Mouse (Mus musculus) liver, embryonic 12.5 days (tissue): Measurements from ENCODE around the gene Fosl2. TPM values are rescaled to one million over a fixed set of nuclear protein-coding genes. Genes with fewer than 3 reads are reported as not detected.

Experiments
- ATAC-seq: fragments of 200-750 bp; cut with Nextera tagmentation; 2 replicates; pipeline ENCODE4 v1.8.0; 2017; ENCODE audit warnings: moderate number of reproducible peaks, mild to moderate bottlenecking, moderate library complexity
- H3K27ac ChIP-seq: fragments of 300-500 bp; sonication (generic); 2 replicates; pipeline ENCODE4 v1.5.1; 2016; ENCODE audit warnings: mild to moderate bottlenecking
- H3K27me3 ChIP-seq: fragments of 300-500 bp; sonication (generic); replicated peaks from 2 replicates; pipeline ENCODE4 v1.6.1; 2016; ENCODE audit warnings: mild to moderate bottlenecking, moderate library complexity
- H3K36me3 ChIP-seq: fragments of 300-500 bp; sonication (generic); 2 replicates; pipeline ENCODE4 v1.6.1; 2016; ENCODE audit warnings: mild to moderate bottlenecking, moderate library complexity
- H3K4me1 ChIP-seq: fragments of 300-500 bp; sonication (generic); 2 replicates; pipeline ENCODE4 v1.6.1; 2016
- H3K4me2 ChIP-seq: fragments of 300-500 bp; sonication (generic); 2 replicates; pipeline ENCODE4 v1.6.1; 2016; ENCODE audit warnings: mild to moderate bottlenecking, moderate library complexity
- H3K4me3 ChIP-seq: fragments of 300-500 bp; sonication (generic); 2 replicates; pipeline ENCODE4 v1.5.1; 2016; ENCODE audit warnings: mild to moderate bottlenecking, moderate library complexity
- H3K9ac ChIP-seq: fragments of 300-500 bp; sonication (generic); 2 replicates; pipeline ENCODE4 v1.6.1; 2016; ENCODE audit warnings: mild to moderate bottlenecking, moderate library complexity
- H3K9me3 ChIP-seq: fragments of 300-500 bp; sonication (generic); replicated peaks from 2 replicates; pipeline ENCODE4 v1.6.1; 2016; ENCODE audit warnings: mild to moderate bottlenecking, moderate library complexity
- WGBS: fragments of 180-500 bp; shearing (Covaris S2); methylation state at CpG from one replicate; pipeline ENCODE4 v1.1.7; 2016; ENCODE audit not compliant: insufficient replicate concordance; 5-methylcytosine and 5-hydroxymethylcytosine counted together
- polyA plus RNA-seq: library from polyadenylated mRNA; unstranded; fragments of >200 nt; fragmentation: Nextera tagmentation; extraction: Ambion mirVana; gene quantifications from 2 replicates; pipeline ENCODE4 v1.2.1, GENCODE M21; 2016

Fosl2 gene
- polyA plus RNA-seq, 1 experiment from 2014 or later, result 0.73 TPM

GRCm38 (mm10) chr5:32136301-32136863, 781 bp downstream of the Fosl2 start:
- H3K9ac ChIP-seq, result peak overlapping the region; percentile 66
- WGBS, result under 1% methylated on average over 63 of the region's 63 CpGs
- H3K27me3 ChIP-seq, result peaks cover 79% of the 10 kb centered on the region
- peak overlapping the region; percentile 79 for H3K27ac ChIP-seq
- peak overlapping the region; percentile 78 for H3K4me2 ChIP-seq
- H3K9me3 ChIP-seq, result no peaks in the 10 kb centered on the region
- no peak for ATAC-seq
- peak overlapping the region; percentile 63 for H3K4me3 ChIP-seq
- H3K36me3 ChIP-seq, result no peaks in the 10 kb centered on the region
- peaks cover 25% of the 10 kb centered on the region for H3K4me1 ChIP-seq

GRCm38 (mm10) chr5:32137106-32137522, 1.5 kb downstream of the Fosl2 start:
- Histone ChIP-seq H3K9ac (peak overlapping the region; percentile 66; the same call in 1 of the 2 replicates), H3K4me1 (peaks cover 25% of the 10 kb centered on the region), H3K27me3 (peaks cover 71% of the 10 kb centered on the region), H3K4me3 (peak overlapping the region; percentile 63), H3K4me2 (peak overlapping the region; percentile 78), H3K9me3 (no peaks in the 10 kb centered on the region), H3K36me3 (no peaks in the 10 kb centered on the region), H3K27ac (no peak overlapping the region)
- WGBS, result 2% methylated on average over 12 of the region's 12 CpGs
- ATAC-seq, result no peak

GRCm38 (mm10) chr5:32138446-32139195, 3.0 kb downstream of the Fosl2 start:
- peaks cover 56% of the 10 kb centered on the region for H3K27me3 ChIP-seq
- peak overlapping the region; percentile 63; the same call in 1 of the 2 replicates for H3K4me3 ChIP-seq
- WGBS, result 44% methylated on average over 10 of the region's 10 CpGs
- no peak for ATAC-seq
- H3K4me2 ChIP-seq, result peak overlapping the region; percentile 78
- no peak overlapping the region for H3K9ac ChIP-seq
- peak overlapping the region; percentile 41; the same call in 1 of the 2 replicates for H3K27ac ChIP-seq
- H3K4me1 ChIP-seq, result peaks cover 17% of the 10 kb centered on the region
- no peaks in the 10 kb centered on the region for H3K36me3 ChIP-seq
- H3K9me3 ChIP-seq, result no peaks in the 10 kb centered on the region

DNA sequence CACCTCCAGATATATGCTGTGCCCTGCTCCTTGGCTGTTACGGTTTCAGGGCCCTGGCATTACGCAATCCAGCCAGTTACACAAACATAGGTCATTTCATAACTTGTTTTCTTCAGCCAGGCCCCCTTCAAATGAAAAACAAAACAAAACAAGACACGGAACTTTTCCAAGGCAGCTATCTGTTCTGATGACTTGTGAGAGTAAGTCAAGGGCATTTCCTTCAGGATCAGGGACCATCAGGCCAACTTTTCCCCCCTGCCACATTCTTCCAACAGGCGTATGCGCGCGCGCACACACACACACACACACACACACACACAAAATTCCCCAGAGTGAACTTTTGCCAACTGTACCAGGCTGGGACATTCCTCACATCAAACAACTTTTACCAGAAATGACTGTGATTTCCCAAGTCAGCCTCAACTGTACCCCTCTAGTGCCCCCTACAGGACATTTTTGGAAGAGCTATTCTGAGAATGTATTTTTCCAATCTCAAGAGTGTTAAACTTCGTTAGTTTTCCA, 4.0 kb downstream of the Fosl2 start:
- peaks cover 47% of the 10 kb centered on the region for H3K27me3 ChIP-seq
- peaks cover 10% of the 10 kb centered on the region; the same call in 1 of the 2 replicates for H3K4me1 ChIP-seq
- peak overlapping the region; percentile 78 for H3K4me2 ChIP-seq
- no peak for ATAC-seq
- H3K36me3 ChIP-seq, result no peaks in the 10 kb centered on the region
- no peak overlapping the region for H3K4me3 ChIP-seq
- H3K9ac ChIP-seq, result no peak overlapping the region
- 0 out of 2 replicates have a peak overlapping the region, but pooled peaks have one; percentile 36 for H3K27ac ChIP-seq
- 44% methylated on average over 9 of the region's 9 CpGs for WGBS
- no peaks in the 10 kb centered on the region for H3K9me3 ChIP-seq

DNA sequence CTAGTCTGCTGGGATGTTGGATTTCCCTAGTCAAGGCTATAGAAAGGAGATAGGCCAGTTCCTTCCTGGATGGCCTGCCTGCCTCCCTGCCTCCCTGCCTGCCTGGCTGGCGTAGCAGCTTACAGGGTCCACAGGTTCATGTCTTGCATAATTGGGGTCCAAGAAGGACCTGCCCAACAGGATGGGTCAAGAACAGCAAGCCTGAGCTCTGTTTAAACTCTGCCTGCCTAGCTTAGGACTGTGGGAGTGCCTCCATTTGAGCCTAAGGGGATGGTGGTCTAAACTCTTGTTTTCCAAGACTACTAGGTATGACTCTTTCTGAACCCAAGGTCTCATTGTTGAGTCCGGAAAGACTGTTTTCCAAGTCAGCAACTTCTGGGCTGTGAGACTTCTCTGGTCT, 6.3 kb downstream of the Fosl2 start:
- peaks cover 24% of the 10 kb centered on the region for H3K27me3 ChIP-seq
- WGBS, result 66% methylated on average over 2 of the region's 2 CpGs
- no peak overlapping the region for H3K27ac ChIP-seq
- H3K9ac ChIP-seq, result no peak overlapping the region
- no peak for ATAC-seq
- peaks cover 10% of the 10 kb centered on the region; the same call in 1 of the 2 replicates for H3K4me1 ChIP-seq
- no peak overlapping the region for H3K4me3 ChIP-seq
- no peaks in the 10 kb centered on the region for H3K9me3 ChIP-seq
- H3K36me3 ChIP-seq, result peaks cover 3% of the 10 kb centered on the region
- no peak overlapping the region for H3K4me2 ChIP-seq

DNA sequence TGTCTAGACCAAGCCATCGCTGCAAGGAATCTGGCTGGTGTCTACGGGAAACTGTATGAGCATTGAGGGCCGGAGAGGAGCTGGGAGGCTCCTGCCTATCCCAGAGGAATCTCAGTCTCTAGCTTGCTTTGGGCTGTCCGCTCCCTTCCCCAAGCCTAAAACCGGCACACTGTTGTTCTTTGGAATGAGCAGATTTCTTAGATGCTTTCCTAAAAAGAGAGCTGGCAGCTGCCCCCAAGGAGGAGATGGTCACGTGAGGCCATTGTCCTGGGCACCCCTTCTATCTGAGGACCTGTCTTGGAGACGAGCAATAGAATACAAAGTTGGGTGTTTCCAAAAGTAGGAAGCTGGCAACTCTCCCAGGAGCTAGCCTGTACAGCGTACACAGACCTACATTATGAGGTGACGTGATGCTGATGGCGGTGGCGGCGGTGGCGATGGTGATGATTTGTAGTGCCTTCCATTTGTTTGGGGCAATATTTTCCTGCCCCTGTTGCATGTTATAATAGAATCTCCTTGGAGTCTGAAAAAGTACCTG, 7.9 kb downstream of the Fosl2 start:
- Histone ChIP-seq H3K4me1 (peaks cover 10% of the 10 kb centered on the region; the same call in 1 of the 2 replicates), H3K9ac (no peak overlapping the region), H3K4me2 (no peak overlapping the region), H3K4me3 (no peak overlapping the region), H3K27me3 (peaks cover 8% of the 10 kb centered on the region), H3K27ac (no peak overlapping the region), H3K9me3 (no peaks in the 10 kb centered on the region), H3K36me3 (peaks cover 15% of the 10 kb centered on the region)
- no peak for ATAC-seq
- 75% methylated on average over 13 of the region's 13 CpGs for WGBS

DNA sequence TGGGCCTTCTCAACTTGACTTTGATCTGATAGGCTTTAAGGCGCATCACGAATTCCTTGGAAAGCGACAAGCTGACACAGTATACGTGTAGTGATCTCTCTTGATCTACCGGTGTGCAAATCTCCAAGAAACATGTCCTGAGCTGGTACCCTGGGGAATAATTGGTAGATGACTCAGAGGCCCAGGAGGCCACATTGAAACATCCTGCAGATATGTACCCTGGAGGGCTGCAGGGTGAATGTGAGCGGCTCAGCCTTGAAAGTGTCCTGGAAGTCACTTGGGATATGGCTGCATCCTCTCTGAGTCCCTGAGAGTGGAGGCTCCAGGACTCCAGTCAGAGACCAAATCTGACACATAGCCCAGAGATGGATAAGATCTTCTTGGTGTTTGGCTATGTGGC, 10.7 kb downstream of the Fosl2 start:
- no peaks in the 10 kb centered on the region for H3K4me1 ChIP-seq
- H3K36me3 ChIP-seq, result peaks cover 16% of the 10 kb centered on the region
- H3K9ac ChIP-seq, result no peak overlapping the region

GRCm38 (mm10) chr5:32148593-32148992, 13.0 kb downstream of the Fosl2 start:
- Histone ChIP-seq H3K4me1 (no peaks in the 10 kb centered on the region), H3K36me3 (peaks cover 26% of the 10 kb centered on the region), H3K9me3 (no peaks in the 10 kb centered on the region), H3K4me3 (no peak overlapping the region), H3K27me3 (no peaks in the 10 kb centered on the region), H3K27ac (no peak overlapping the region), H3K9ac (no peak overlapping the region), H3K4me2 (no peak overlapping the region)
- 43% methylated on average over 4 of the region's 4 CpGs for WGBS
- ATAC-seq, result no peak

More for the DNA sequence above, 10.7 kb downstream of the Fosl2 start:
- no peak overlapping the region for H3K4me3 ChIP-seq
- no peak for ATAC-seq
- no peaks in the 10 kb centered on the region for H3K27me3 ChIP-seq
- WGBS, result 77% methylated on average over 6 of the region's 6 CpGs
- H3K27ac ChIP-seq, result no peak overlapping the region
- no peak overlapping the region for H3K4me2 ChIP-seq
- no peaks in the 10 kb centered on the region for H3K9me3 ChIP-seq

GRCm38 (mm10) chr5:32151244-32151643, 15.6 kb downstream of the Fosl2 start:
- peaks cover 33% of the 10 kb centered on the region for H3K36me3 ChIP-seq
- 66% methylated on average over 4 of the region's 4 CpGs for WGBS
- ATAC-seq, result no peak

GRCm38 (mm10) chr5:32152725-32153417, 17.3 kb downstream of the Fosl2 start:
- H3K9me3 ChIP-seq, result no peaks in the 10 kb centered on the region
- no peak overlapping the region for H3K4me2 ChIP-seq
- H3K36me3 ChIP-seq, result peaks cover 24% of the 10 kb centered on the region
- no peak for ATAC-seq
- no peak overlapping the region for H3K27ac ChIP-seq
- H3K4me3 ChIP-seq, result no peak overlapping the region
- no peaks in the 10 kb centered on the region for H3K4me1 ChIP-seq
- WGBS, result 81% methylated on average over 28 of the region's 28 CpGs
- H3K9ac ChIP-seq, result no peak overlapping the region
- H3K27me3 ChIP-seq, result no peaks in the 10 kb centered on the region

More at GRCm38 (mm10) chr5:32151244-32151643, 15.6 kb downstream of the Fosl2 start:
- H3K4me3 ChIP-seq, result no peak overlapping the region
- no peaks in the 10 kb centered on the region for H3K27me3 ChIP-seq
- H3K9ac ChIP-seq, result no peak overlapping the region
- no peak overlapping the region for H3K27ac ChIP-seq
- no peaks in the 10 kb centered on the region for H3K9me3 ChIP-seq
- no peak overlapping the region for H3K4me2 ChIP-seq
- no peaks in the 10 kb centered on the region for H3K4me1 ChIP-seq

GRCm38 (mm10) chr5:32153418-32153740, 17.8 kb downstream of the Fosl2 start:
- H3K4me2 ChIP-seq, result no peak overlapping the region
- no peak for ATAC-seq
- H3K9me3 ChIP-seq, result no peaks in the 10 kb centered on the region
- no peaks in the 10 kb centered on the region for H3K4me1 ChIP-seq
- H3K36me3 ChIP-seq, result peaks cover 20% of the 10 kb centered on the region
- no peak overlapping the region for H3K27ac ChIP-seq
- H3K27me3 ChIP-seq, result no peaks in the 10 kb centered on the region
- H3K4me3 ChIP-seq, result no peak overlapping the region
- H3K9ac ChIP-seq, result no peak overlapping the region
- WGBS, result 69% methylated on average over 8 of the region's 8 CpGs
